Mouse (Mus musculus) lung, postnatal 25 days (tissue): ENCODE results near the gene Pde5a.
A peak's percentile ranks its signal among the peaks of the same experiment; 100 is the strongest.

Experiments
- DNase-seq: peaks from one replicate; pipeline ENCODE4 v3.0.0; 2022; ENCODE audit warnings: low spot score

Gene Pde5a

DNA sequence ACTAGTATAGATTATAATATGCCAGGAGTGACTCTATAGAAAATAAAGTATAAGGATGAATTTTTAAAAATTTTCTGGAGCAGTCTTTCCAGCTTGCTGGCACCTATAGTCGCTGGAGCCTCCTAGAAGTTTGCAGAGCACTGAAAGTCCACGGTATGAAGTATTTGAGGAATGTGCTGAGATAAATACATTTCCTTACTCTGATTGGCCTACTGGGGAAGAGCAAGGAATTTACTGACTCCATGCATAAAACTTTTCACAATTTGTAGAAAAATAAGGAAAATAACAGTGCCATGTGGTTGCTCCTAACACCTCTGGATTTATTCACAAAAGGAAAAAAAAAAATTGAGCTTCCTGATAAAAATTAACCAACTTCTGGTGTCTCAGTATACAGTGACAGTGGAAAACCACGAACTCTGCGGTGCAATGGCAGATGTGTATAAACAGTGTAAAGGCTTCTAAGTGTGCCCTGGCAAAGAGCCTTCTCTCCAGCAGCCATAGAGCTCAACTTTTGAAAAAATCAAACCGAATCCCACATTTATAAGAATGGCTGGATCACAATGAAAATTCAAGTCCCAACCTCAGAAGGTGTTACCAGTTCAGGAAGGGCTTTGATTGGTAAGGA lies 119.8 kb downstream of the Pde5a start:
- DNase-seq = no peak

- DNase-seq = no peak
Measured at GRCm38 (mm10) chr3:122855149-122855548, 126.4 kb downstream of the Pde5a start.

DNA sequence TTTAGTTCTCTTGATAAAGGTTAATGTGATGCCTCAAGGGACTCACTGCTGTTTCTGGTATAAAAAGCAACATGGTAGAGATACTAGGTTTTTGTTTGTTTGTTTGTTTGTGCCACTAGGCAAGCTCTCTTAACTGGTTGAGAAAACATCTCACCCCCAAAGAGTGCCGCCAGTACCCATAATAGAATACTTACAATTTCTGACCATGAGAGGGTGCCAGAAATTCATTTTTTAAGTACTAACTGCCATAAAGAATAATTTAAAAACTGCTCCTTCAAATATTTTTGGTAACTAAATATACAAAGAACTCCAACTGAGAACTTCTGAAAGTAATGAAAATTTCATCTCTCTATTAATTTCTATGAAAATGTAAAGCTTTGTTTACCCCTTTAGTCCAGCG lies 131.1 kb downstream of the Pde5a start:
- no peak for DNase-seq

GRCm38 (mm10) chr3:122860573-122861498 lies 132.1 kb downstream of the Pde5a start:
- no peak for DNase-seq

GRCm38 (mm10) chr3:122865092-122865491 lies 136.3 kb downstream of the Pde5a start:
- DNase-seq = no peak

DNA sequence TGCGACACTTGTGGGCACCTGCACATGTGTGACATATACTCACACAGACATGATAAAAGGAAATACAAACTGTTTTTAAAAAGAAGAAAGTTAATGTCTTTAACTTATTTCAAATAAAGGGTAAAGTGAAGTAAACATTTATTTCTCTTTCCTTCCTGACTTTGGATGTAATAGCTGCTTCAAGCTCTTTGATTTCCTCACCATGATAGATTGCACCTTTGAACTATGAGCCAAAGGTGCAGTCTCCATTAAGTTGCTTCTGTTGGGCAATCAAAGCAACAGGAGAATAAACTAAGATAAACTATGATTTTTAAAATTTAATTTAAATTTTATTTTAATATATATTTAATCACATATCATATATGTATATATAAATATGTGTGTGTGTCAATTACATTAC lies 139.5 kb downstream of the Pde5a start:
- no peak for DNase-seq

DNA sequence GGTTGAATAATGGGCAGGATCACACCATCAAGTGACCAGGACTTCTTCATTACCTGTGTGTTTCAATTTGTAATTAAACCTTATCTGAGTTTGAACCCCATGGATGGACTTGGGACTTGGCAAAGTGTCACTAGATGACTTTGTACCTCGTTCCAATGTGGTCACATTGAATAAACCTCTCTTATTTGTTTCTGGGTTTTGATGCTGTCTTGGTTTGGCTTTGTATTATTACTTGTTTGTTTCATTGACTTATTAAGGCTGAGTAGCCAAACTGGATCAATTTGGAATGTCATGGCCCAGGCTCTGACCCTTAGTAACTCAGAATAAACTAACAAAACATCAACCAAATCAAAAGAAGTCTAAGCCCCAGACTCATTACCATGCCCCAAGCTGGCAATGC lies 142.8 kb downstream of the Pde5a start:
- DNase-seq = no peak

DNA sequence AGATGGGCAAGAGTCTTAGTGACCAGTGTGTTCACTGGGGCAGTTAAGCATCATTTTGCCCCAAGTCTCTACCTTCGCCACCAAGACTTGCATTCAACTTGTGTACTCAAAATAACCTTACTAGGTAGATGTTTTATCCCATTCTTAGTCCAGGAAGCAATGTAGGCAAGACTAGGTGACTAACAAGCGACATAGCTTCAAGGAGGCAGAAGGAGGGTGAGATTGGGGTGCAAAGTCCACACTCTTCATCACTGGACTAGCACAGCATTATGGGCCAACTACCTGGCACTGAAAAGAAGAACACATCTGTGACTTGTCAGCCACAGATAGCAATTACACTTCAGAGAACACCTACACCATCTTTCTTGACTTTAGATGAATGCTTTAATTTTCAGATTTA lies 148.1 kb downstream of the Pde5a start:
- DNase-seq = no peak

DNA sequence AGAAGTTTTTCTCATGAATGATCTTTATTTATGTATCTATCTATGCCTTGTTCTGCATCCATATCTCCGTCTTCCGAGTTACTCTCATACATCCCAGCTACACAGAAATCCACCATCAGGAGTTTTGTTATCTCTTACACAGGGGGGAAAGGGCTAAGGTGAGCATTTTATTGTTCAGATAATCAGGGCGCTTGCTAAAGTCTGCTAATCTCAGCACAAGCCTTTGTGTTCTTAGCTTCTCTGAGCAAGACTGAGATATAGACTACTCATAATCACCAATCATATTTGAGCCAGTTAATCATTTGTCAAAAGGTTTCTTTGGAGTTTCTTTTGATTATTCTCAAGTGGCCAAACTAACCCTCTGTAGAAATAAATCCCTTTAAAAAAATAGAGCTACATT lies 148.8 kb downstream of the Pde5a start:
- no peak for DNase-seq

DNA sequence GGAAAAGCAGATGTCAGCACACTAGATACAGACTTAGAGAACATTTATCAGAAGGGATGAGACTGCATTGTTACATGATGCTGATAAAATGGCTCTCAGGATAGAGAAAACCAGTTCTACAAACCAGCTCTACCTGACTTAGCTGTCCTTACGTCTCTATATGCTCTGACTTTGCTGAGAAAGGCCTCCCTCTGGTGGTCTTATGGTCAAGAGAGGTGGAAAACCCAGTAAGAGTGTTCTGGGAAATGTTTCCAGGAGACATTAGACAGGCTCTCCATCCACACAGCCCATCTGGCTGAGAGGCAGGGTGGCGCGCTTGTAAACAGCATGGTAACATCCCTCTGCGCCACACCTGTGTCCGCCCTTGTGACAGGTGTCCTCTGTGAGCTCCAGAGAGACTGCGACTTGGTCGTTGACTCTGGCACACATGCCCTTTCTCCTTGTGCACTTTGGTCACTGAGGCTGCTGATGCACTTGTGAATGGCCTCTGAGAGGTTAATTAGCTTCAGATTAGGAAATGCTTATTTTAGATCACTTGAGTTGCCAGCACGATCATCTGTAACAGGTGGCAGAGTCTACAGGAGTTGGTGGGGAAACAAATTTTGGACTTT lies 150.1 kb downstream of the Pde5a start:
- no peak for DNase-seq

DNA sequence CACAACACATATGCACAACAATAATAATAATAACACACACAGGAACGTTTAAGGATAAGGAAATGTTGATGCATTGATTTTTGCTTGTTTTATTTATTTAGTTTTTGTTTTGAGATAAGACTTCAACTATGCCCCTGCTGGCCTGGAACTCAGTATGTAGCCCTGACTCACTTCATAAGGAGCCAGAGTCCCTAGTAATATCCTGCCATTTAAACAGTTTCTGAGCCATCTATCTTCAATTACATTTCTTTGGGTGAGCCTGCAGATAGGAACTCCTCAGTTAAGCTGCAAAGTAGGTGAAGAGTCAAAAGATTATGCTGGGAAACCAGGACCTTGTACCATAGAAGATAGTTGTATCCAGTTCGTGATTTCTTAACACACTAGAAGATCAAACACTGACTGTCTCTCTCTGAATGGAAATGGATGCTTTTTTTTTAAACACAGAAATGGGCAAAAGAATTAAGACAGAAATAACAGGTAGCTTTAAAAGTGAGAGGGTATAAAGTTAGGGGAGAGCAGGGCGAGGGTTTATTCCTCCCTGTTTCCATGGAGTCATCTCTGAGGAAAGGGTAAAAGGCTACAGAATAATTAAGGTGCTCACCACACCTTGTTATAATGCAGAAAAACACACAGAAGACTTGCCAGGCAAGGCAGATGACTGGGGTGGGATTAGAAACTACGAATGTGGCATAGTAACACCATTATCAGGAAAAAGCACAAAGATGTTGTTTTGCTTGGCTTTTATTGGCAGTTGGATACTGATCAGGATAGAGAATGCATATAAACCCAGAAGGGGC lies 159.0 kb downstream of the Pde5a start:
- DNase-seq = no peak

- peak; percentile 39 for DNase-seq
Measured at GRCm38 (mm10) chr3:122888371-122888819, 159.6 kb downstream of the Pde5a start.

DNA sequence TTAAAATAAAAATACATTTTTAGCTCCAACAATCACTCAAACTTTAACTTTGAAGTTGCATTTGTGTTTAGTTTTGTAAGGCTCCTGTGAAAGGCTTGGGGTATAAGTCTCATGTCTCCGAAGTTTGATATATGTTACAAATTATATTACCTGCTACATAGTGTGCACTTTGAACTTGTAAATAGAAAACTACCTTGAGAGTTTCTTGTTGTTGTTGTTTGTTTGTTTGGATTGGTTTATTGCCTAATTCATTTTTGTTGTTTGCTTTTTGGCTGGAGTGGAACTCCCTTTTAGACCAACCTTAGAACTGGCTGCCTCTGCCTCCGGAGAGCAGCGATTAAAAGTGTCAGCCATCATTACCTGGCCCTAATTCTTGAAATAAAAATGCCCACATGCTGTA lies 166.0 kb downstream of the Pde5a start, which contains the start of gene Fabp2:
Fabp2 (plus strand) TSS at position 301 of the 400 bp plus-strand sequence.
- no peak for DNase-seq

DNA sequence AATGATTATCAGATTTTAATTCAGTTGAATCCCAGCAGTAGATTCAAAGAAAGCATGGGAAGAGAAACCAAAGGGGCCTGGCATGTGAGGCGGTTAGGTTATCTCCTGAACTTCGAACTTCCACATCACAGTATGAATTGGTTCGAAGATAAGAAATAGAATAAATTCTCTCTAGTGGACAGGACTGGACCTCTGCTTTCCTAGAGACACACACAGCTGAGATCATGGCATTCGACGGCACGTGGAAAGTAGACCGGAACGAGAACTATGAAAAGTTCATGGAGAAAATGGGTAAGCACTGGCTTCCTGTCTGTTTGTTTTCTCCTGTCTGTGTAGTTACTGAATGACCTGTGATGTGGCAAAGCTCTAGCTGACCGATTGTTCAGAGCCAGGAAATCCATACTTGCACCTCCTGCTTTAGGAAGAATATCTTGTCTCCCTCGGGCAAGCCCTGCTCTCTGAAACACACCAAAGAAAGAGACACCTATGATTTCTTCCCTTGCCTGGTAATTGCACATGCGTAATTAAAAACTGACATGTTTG lies 166.5 kb downstream of the Pde5a start:
- DNase-seq = no peak

GRCm38 (mm10) chr3:122898254-122898653 lies 169.5 kb downstream of the Pde5a start:
- no peak for DNase-seq

GRCm38 (mm10) chr3:122903746-122904433 lies 175.1 kb downstream of the Pde5a start:
- peak; percentile 54 for DNase-seq

- no peak for DNase-seq
Measured at GRCm38 (mm10) chr3:122907841-122908240, 179.1 kb downstream of the Pde5a start.
